Mouse (Mus musculus) kidney, postnatal 25 days (tissue): Measurements from ENCODE around the gene Rapgef4.

Source experiments
- DNase-seq, 2 experiments: peaks; one replicate each; pipeline ENCODE4 v3.0.0; 2021; ENCODE audit warnings: mixed read lengths in 2 of 2

The Rapgef4 gene

DNA sequence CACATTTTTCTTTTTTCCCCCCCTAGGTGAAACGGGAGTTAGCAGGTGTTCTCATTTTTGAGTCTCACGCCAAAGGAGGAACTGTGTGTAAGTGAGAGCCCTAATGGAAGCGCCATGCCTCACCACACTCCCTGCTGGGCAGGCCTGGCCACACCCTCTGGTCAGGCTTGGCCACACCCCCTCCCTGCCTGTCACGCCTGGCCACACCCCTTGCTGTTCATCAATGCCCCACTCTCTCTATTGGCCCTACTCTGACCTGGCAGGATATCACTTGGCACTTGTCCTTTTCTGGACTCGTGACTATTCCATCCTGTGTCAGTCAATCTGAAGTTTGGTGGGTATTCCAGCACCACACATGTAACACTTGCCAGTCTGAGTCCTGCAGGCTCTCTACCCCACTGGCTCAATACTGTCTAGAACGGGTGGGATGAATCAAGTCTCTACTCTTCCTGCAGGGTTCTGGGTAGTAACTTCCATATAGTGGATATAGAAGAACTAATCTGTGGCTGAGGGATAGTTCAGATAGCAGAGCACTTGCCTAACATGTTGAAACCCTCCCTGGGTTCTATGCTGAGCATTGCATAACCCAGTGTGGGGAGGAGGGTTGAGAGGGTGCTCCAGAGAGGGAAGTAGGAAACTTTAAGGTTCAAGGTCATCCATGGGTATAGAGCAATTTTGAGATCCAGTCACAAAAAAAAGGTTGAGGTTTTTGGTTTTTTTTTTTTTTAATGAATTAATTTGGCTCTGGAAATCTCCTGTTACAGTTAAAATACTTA lies 215.3 kb downstream of the Rapgef4 start:
- peak in 1 of 2 experiments; percentile 43 for DNase-seq

- peak in 1 of 2 experiments; percentile 10 for DNase-seq
These were observed 216.0 kb downstream of the Rapgef4 start for GRCm38 (mm10) chr2:72197026-72197425.

DNA sequence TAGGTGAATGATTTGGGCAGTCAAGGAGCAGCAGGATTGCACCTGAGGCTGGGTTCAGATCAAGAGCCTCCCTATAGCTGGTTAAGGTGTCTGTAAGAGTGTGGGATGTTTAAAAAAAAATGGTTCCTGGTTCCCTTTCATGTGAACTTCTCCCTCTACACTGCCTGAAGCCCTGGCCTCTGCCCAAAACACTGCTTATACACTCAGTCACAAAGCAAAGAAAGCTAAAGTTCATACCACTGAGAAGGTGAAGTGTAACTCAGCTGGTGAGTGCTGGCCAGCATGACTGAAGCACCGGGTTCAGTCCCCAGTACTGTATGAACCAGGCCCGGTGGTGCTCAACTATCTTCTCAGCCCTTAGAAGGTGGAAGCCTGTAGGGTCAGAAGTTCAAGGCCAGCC lies 218.4 kb downstream of the Rapgef4 start:
- no peak for DNase-seq

DNA sequence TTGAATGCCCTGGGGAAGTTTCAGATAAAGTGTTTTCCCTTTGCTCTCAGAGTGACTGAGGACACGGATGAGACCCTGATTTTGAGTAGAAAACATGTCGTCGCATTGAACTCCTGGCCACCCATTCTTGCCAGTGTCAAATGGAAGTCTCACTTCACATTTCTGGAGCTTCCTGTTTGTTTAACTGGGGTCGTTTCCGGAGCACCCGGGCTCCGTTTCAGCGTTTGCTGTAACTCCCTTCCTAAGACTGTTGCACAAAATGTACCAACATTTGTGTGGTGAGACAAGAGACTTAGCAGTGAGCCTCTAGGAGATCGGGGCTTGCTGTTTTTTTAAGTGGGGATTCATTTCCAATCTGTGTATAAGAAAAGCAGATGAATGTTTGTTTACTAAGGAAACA lies 220.5 kb downstream of the Rapgef4 start:
- DNase-seq: peak; percentile 44 to 68

- peak; percentile 53 to 56 for DNase-seq
These were observed 221.2 kb downstream of the Rapgef4 start for GRCm38 (mm10) chr2:72202252-72202651.

- peak; percentile 74 to 82 for DNase-seq
These were observed 222.6 kb downstream of the Rapgef4 start for GRCm38 (mm10) chr2:72203609-72204008.

DNA sequence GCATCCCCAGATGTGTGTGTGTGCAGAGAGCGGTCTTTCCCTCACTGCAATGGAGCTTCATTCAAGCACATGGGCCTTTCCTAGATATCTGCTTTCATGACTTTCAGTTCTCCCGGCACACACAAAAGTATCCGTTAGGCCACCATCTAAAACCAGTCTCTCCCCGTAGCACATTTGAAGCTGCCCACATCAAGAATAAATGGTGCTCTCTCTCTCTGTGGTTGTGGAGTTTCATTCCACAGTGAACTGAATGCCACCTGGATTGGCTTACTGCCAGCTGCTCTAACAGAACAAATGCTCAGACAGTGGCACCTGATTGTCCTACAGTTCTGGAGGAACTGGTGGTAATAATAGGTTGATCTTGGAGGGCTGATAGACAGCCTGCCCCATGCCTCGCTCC lies 224.8 kb downstream of the Rapgef4 start:
- peak in 1 of 2 experiments; percentile 10 for DNase-seq

- no peak for DNase-seq
These were observed 225.6 kb downstream of the Rapgef4 start for GRCm38 (mm10) chr2:72206530-72207248.

DNA sequence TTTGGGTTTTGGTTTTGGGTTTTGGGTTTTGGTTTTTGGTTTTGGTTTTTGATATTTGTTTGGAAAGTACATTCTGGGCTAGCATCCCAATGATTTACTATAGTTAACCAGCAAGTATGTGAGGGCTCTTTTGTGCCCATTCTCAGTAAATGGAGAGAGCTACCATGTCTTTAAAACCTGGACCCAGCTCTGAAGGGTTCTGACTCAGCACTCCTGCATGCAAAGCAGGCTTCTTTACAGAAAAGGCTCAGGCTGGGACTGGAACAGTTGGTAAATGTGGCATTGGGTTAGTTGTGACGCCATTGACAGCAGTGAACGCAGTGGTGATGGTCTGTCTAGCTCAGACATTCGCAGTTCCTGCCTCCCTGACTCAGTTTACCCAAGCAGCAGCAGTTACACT lies 236.3 kb downstream of the Rapgef4 start:
- DNase-seq: no peak

GRCm38 (mm10) chr2:72219921-72220320 lies 238.9 kb downstream of the Rapgef4 start:
- peak; percentile 59 to 82 for DNase-seq

DNA sequence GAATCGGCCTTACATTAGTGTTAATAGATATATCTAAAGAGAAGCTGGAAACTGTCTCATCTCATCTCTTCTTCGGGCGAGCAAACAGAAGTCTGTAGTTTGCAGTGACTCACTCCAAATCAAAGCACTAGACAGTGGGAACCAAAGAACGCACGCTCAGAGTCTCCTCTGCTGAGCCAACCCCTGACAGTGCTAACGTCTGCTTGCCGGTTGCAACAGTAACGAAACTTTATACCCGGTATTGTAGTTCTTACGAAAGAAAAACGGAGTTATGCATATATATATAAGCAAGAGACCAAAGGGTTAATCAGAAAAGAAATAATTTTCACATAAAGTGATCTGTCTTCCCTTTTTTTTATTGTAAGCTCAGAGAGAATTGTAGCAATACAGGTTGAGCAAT lies 240.2 kb downstream of the Rapgef4 start:
- no peak for DNase-seq

GRCm38 (mm10) chr2:72221706-72222105 lies 240.7 kb downstream of the Rapgef4 start:
- DNase-seq: no peak

- no peak for DNase-seq
These were observed 241.2 kb downstream of the Rapgef4 start for GRCm38 (mm10) chr2:72222276-72222675.

DNA sequence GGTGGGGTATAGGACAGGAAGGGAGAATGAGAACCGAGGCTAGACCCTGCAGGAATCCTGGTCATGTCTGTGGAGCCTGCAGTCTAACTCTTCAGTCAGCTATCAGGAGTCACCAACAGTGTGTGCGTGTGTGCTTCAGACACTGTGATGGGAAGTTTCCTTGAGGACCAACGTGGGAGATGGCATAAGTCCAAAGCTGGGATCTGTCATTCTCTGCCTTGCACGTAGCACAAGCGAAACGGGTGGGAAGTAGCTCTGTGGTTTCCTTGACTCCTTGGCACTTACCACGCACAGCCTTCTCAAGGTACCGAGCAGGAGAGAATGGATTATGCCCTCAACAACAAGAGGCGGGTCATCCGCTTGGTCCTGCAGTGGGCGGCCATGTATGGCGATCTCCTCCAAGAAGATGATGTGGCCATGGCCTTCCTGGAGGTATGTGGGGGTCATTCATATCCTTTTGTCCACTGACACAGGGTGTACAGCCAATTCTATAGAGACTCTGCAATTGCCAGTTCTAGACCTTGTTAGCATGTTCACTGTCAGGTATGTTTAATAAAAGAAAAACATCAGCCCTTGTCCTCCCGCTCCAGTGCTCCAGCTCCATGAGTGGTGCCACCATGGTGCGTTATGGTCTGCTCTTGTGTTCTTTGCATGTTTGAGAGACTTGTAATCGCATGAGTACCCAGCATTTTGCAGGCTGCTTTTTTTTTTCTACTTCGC lies 241.9 kb downstream of the Rapgef4 start:
- DNase-seq: no peak

DNA sequence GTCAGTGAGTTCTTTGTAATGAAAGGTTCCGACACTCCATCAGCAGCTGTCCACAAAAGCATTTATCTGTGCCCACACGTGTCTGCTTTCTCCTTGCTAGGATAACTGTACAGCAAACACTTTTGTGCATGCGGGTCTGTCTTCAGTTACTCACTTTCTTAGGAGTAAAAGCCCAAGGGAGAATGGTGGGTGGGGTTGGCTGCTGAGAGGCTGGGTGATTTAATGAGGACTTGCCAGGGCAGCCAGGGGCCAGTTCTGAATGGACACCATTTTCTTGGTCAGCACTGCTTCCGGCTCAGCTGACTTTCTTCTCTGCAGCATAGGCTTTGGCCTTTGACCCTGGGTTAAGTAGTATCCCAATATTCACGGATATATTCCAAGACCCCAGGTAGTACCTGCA lies 242.4 kb downstream of the Rapgef4 start:
- no peak for DNase-seq

DNA sequence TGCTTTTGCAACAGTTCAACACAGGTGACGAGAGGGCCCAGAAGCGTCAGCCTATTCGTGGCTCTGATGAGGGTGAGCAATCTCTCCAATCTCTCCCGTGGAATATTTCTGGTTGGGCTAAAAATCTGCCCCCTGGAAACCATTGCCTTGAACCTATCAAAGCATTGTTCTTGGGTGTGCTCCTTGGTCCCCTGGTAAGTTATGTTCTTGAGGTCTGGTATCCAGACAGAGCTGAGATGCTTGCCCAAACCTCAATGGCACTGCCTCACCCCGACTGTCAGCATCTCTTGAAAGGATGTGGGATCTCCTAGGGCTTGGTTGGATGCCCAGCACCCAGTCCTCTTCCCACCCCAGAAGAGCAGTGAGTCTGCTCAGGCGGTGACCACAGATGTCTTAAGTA lies 245.0 kb downstream of the Rapgef4 start:
- DNase-seq: no peak

DNA sequence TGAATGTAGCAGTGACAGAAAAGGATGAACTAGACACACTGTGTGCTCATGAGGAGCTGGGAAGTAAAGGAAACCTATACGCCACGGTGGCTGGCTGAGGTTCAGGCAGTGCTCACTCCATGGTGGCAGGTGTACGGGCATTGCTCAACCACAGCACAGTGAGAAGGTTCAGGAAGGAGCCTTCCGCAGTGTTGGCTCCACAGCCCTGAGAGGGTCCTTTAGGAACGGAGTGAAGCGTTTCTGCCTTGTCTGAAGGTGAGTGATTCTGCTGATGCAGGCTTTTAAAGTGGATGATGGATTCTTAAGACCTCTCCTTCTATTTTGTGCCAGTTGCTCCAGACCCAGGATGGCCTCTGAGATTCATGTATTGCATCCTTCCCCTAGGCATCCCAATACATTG lies 246.4 kb downstream of the Rapgef4 start:
- no peak for DNase-seq

GRCm38 (mm10) chr2:72228881-72229280 lies 247.8 kb downstream of the Rapgef4 start:
- no peak for DNase-seq

- peak; percentile 38 to 52 for DNase-seq
These were observed 249.5 kb downstream of the Rapgef4 start for GRCm38 (mm10) chr2:72230545-72230944.

- DNase-seq: no peak
These were observed 253.0 kb downstream of the Rapgef4 start for GRCm38 (mm10) chr2:72234085-72234484.

DNA sequence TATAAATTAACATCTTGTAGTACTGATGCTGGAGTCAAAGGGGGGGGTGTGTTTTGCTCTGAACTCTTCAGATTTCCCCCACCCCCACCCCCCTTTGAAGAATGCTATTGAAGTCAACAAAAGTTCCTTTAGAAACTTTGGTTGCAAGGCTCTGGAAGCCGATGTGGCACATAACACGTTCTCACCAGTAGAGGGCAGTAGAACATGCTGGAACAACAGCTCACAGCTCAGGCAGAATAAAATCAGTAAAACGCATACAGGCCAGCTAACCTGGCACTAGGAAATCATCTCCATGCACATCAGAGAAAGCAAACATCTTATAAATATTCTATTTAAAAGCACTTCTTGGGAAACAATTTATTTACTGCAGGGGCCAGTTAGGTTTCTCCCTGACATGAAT lies 253.9 kb downstream of the Rapgef4 start:
- peak; percentile 72 to 80 for DNase-seq

- no peak for DNase-seq
These were observed 254.4 kb downstream of the Rapgef4 start for GRCm38 (mm10) chr2:72235361-72235901.

GRCm38 (mm10) chr2:72238421-72238820 lies 257.4 kb downstream of the Rapgef4 start:
- no peak for DNase-seq
